Mouse (Mus musculus) intestine, postnatal 0 days (tissue): ENCODE data around the gene Smco4. TPM values are rescaled to one million over a fixed set of nuclear protein-coding genes. Genes with fewer than 3 reads are reported as not detected.

Experiments
- ATAC-seq: fragments of 200-750 bp; cut with Nextera tagmentation; 2 replicates; pipeline ENCODE4 v1.8.0; 2017; ENCODE audit warnings: mild to moderate bottlenecking, moderate TSS enrichment, moderate library complexity
- H3K27ac ChIP-seq: fragments of 300-500 bp; sonication (generic); 2 replicates; pipeline ENCODE4 v1.5.1; 2014; ENCODE audit warnings: mild to moderate bottlenecking, low read depth, low read length, moderate library complexity
- H3K27me3 ChIP-seq: fragments of 300-500 bp; sonication (generic); replicated peaks from 2 replicates; pipeline ENCODE4 v1.6.1; 2014; ENCODE audit warnings: low read length, mixed read lengths; ENCODE audit not compliant: control insufficient read depth, insufficient read depth
- H3K36me3 ChIP-seq: fragments of 300-500 bp; sonication (generic); 2 replicates; pipeline ENCODE4 v1.6.1; 2014; ENCODE audit warnings: mild to moderate bottlenecking, moderate library complexity; ENCODE audit not compliant: control insufficient read depth, insufficient read depth
- H3K4me1 ChIP-seq: fragments of 300-500 bp; sonication (generic); replicated peaks from 2 replicates; pipeline ENCODE4 v1.6.1; 2014; ENCODE audit warnings: antibody characterized with exemption, low read length, mixed read lengths; ENCODE audit not compliant: control insufficient read depth, insufficient read depth
- H3K4me2 ChIP-seq: fragments of 300-500 bp; sonication (generic); replicated peaks from 2 replicates; pipeline ENCODE4 v1.6.1; 2014; ENCODE audit warnings: low read depth, mild to moderate bottlenecking, moderate library complexity
- H3K4me3 ChIP-seq: fragments of 300-500 bp; sonication (generic); 2 replicates; pipeline ENCODE4 v1.5.1; 2014; ENCODE audit warnings: low read depth, low read length
- H3K9ac ChIP-seq: fragments of 300-500 bp; sonication (generic); 2 replicates; pipeline ENCODE4 v1.6.1; 2014; ENCODE audit warnings: mild to moderate bottlenecking, low read depth, low read length
- H3K9me3 ChIP-seq: fragments of 300-500 bp; sonication (generic); 2 replicates; pipeline ENCODE4 v1.6.1; 2016; ENCODE audit warnings: mixed run types; ENCODE audit not compliant: control insufficient read depth
- CTCF ChIP-seq: sonication (generic); IDR thresholded peaks from 2 replicates; pipeline ENCODE4 v1.5.1; 2016; ENCODE audit warnings: low read depth, mild to moderate bottlenecking, control low read depth, antibody characterized with exemption, moderate library complexity
- WGBS: fragments of 180-500 bp; shearing (Covaris S2); extraction: QIAGEN DNeasy Blood & Tissue Kit; methylation state at CpG from one replicate; pipeline ENCODE4 v1.1.7; 2014; 5-methylcytosine and 5-hydroxymethylcytosine counted together
- polyA plus RNA-seq: library from polyadenylated mRNA; unstranded; fragments of >200 nt; fragmentation: Nextera tagmentation; extraction: Ambion mirVana; gene quantifications from 2 replicates; pipeline ENCODE4 v1.2.1, GENCODE M21; 2015

The Smco4 gene
- polyA plus RNA-seq, 1 experiment from 2014 or later = 4.3 TPM

- Histone ChIP-seq H3K9ac (no peak overlapping the region), H3K27me3 (no peaks in the 10 kb centered on the region), H3K9me3 (no peaks in the 10 kb centered on the region), H3K36me3 (no peaks in the 10 kb centered on the region; the same call in 1 of the 2 replicates), H3K4me1 (peaks cover 17% of the 10 kb centered on the region), H3K4me2 (no peak overlapping the region), H3K4me3 (no peak overlapping the region), H3K27ac (no peak overlapping the region)
- ATAC-seq = no peak
- 85% methylated on average over 11 of the region's 11 CpGs for WGBS
- TF ChIP-seq CTCF = no peak
Measured at GRCm38 (mm10) chr9:15533336-15534070, 40.3 kb downstream of the Smco4 start.

- no peak for TF ChIP-seq CTCF
- H3K36me3 ChIP-seq = no peaks in the 10 kb centered on the region; the same call in 1 of the 2 replicates
- no peaks in the 10 kb centered on the region for H3K9me3 ChIP-seq
- 89% methylated on average over 2 of the region's 2 CpGs for WGBS
- H3K9ac ChIP-seq = no peak overlapping the region
- no peak for ATAC-seq
- no peaks in the 10 kb centered on the region for H3K27me3 ChIP-seq
- H3K4me1 ChIP-seq = peaks cover 14% of the 10 kb centered on the region
- H3K27ac ChIP-seq = no peak overlapping the region
- no peak overlapping the region for H3K4me2 ChIP-seq
- H3K4me3 ChIP-seq = no peak overlapping the region
Measured at GRCm38 (mm10) chr9:15534110-15534509, 40.9 kb downstream of the Smco4 start.

GRCm38 (mm10) chr9:15535418-15535817 lies 42.2 kb downstream of the Smco4 start:
- no peaks in the 10 kb centered on the region for H3K27me3 ChIP-seq
- no peaks in the 10 kb centered on the region for H3K9me3 ChIP-seq
- H3K4me1 ChIP-seq = peaks cover 9% of the 10 kb centered on the region
- no peak overlapping the region for H3K4me3 ChIP-seq
- 36% methylated on average over 5 of the region's 5 CpGs for WGBS
- no peak overlapping the region for H3K9ac ChIP-seq
- no peak for TF ChIP-seq CTCF
- H3K36me3 ChIP-seq = no peaks in the 10 kb centered on the region; the same call in 1 of the 2 replicates
- no peak for ATAC-seq
- H3K4me2 ChIP-seq = no peak overlapping the region
- 0 out of 2 replicates have a peak overlapping the region, but pooled peaks have one; percentile 35 for H3K27ac ChIP-seq

GRCm38 (mm10) chr9:15536861-15537426 lies 43.7 kb downstream of the Smco4 start:
- H3K27ac ChIP-seq = peak overlapping the region; percentile 41; the same call in 1 of the 2 replicates
- H3K4me3 ChIP-seq = no peak overlapping the region
- ATAC-seq = peak; percentile 76
- H3K4me1 ChIP-seq = peaks cover 4% of the 10 kb centered on the region
- H3K4me2 ChIP-seq = no peak overlapping the region
- H3K27me3 ChIP-seq = no peaks in the 10 kb centered on the region
- WGBS = 61% methylated on average over 5 of the region's 5 CpGs
- H3K9ac ChIP-seq = no peak overlapping the region
- H3K9me3 ChIP-seq = no peaks in the 10 kb centered on the region
- H3K36me3 ChIP-seq = no peaks in the 10 kb centered on the region; the same call in 1 of the 2 replicates
- no peak for TF ChIP-seq CTCF

GRCm38 (mm10) chr9:15537455-15538048 lies 44.3 kb downstream of the Smco4 start:
- 50% methylated on average over 3 of the region's 3 CpGs for WGBS
- H3K36me3 ChIP-seq = no peaks in the 10 kb centered on the region; the same call in 1 of the 2 replicates
- H3K27me3 ChIP-seq = no peaks in the 10 kb centered on the region
- no peaks in the 10 kb centered on the region for H3K9me3 ChIP-seq
- no peak overlapping the region for H3K9ac ChIP-seq
- H3K4me1 ChIP-seq = peaks cover 9% of the 10 kb centered on the region
- peak overlapping the region; percentile 35 for H3K4me2 ChIP-seq
- peak overlapping the region; percentile 83 for H3K27ac ChIP-seq
- peak; percentile 56 for TF ChIP-seq CTCF
- no peak overlapping the region for H3K4me3 ChIP-seq
- ATAC-seq = peak; percentile 56

GRCm38 (mm10) chr9:15538979-15539533 lies 45.8 kb downstream of the Smco4 start:
- no peak for TF ChIP-seq CTCF
- H3K27me3 ChIP-seq = no peaks in the 10 kb centered on the region
- WGBS = 79% methylated on average over 8 of the region's 8 CpGs

More at GRCm38 (mm10) chr9:15538979-15539533, 45.8 kb downstream of the Smco4 start:
- H3K27ac ChIP-seq = no peak overlapping the region; the same call in 1 of the 2 replicates
- H3K9me3 ChIP-seq = no peaks in the 10 kb centered on the region
- no peak overlapping the region for H3K9ac ChIP-seq
- peaks cover 10% of the 10 kb centered on the region for H3K4me1 ChIP-seq
- H3K36me3 ChIP-seq = no peaks in the 10 kb centered on the region
- H3K4me2 ChIP-seq = no peak overlapping the region
- H3K4me3 ChIP-seq = no peak overlapping the region
- no peak for ATAC-seq
